Mouse (Mus musculus): ENCODE results near the gene Rps18. TPM values are rescaled to one million over a fixed set of nuclear protein-coding genes. Genes with fewer than 3 reads are reported as not detected.

Gene Rps18
- total RNA-seq, 2 experiments from 2014 or later = 325 to 332 TPM

- intact Hi-C loops (cut with DNase I) = no loop called here
- DNase-seq (ENCODE audit: low spot score in 2 of 2) = peak; percentile 95 to 96
These were observed 26.2 kb downstream of the Rps18 start, which contains the start of gene Rgl2 for GRCm38 (mm10) chr17:33929371-33930279. Rgl2 (plus strand) TSS chr17:33929543.

GRCm38 (mm10) chr17:33928251-33928947 is 27.4 kb downstream of the Rps18 start:
- intact Hi-C loops (cut with DNase I) = no loop called here
- no peak for DNase-seq (ENCODE audit: low spot score in 2 of 2)

GRCm38 (mm10) chr17:33926207-33926932 is 29.4 kb downstream of the Rps18 start:
- DNase-seq (ENCODE audit: low spot score in 2 of 2) = no peak
- intact Hi-C loops (cut with DNase I) = no loop called here

GRCm38 (mm10) chr17:33925406-33926116 is 30.2 kb downstream of the Rps18 start:
- no peak for DNase-seq (ENCODE audit: low spot score in 2 of 2)
- intact Hi-C loops (cut with DNase I) = no loop called here

GRCm38 (mm10) chr17:33924577-33925283 is 31.1 kb downstream of the Rps18 start:
- peak in 1 of 2 experiments; percentile 78 for DNase-seq (ENCODE audit: low spot score in 2 of 2)
- intact Hi-C loops (cut with DNase I) = no loop called here

- DNase-seq (ENCODE audit: low spot score in 2 of 2) = no peak
- intact Hi-C loops (cut with DNase I) = no loop called here
These were observed 34.4 kb downstream of the Rps18 start for GRCm38 (mm10) chr17:33921361-33921760.

GRCm38 (mm10) chr17:33920282-33921097 is 35.3 kb downstream of the Rps18 start:
- intact Hi-C loops (cut with DNase I) = no loop called here
- DNase-seq (ENCODE audit: low spot score in 2 of 2) = peak; percentile 80 to 83

- DNase-seq (ENCODE audit: low spot score in 2 of 2) = peak in 1 of 2 experiments; percentile 46
- intact Hi-C loops (cut with DNase I) = no loop called here
These were observed 36.2 kb downstream of the Rps18 start for GRCm38 (mm10) chr17:33919351-33920281.

- DNase-seq (ENCODE audit: low spot score in 2 of 2) = peak in 1 of 2 experiments; percentile 7
- intact Hi-C loops (cut with DNase I) = no loop called here
These were observed 37.3 kb downstream of the Rps18 start for GRCm38 (mm10) chr17:33918293-33919203.

GRCm38 (mm10) chr17:33917656-33918292 is 38.0 kb downstream of the Rps18 start:
- DNase-seq (ENCODE audit: low spot score in 2 of 2) = peak in 1 of 2 experiments; percentile 3
- intact Hi-C loops (cut with DNase I) = no loop called here

- peak in 1 of 2 experiments; percentile 6 for DNase-seq (ENCODE audit: low spot score in 2 of 2)
- intact Hi-C loops (cut with DNase I) = no loop called here
These were observed 38.8 kb downstream of the Rps18 start for GRCm38 (mm10) chr17:33916847-33917655.

GRCm38 (mm10) chr17:33916294-33916693 is 39.5 kb downstream of the Rps18 start:
- intact Hi-C loops (cut with DNase I) = no loop called here
- DNase-seq (ENCODE audit: low spot score in 2 of 2) = no peak

GRCm38 (mm10) chr17:33915671-33916250 is 40.0 kb downstream of the Rps18 start, which contains the start of the genes Tapbp and Zbtb22:
Tapbp (plus strand) TSS chr17:33915899.
Zbtb22 (plus strand) TSS chr17:33915904.
- intact Hi-C loops (cut with DNase I) = no loop called here
- DNase-seq (ENCODE audit: low spot score in 2 of 2) = peak; percentile 97 to 98

- peak in 1 of 2 experiments; percentile 8 for DNase-seq (ENCODE audit: low spot score in 2 of 2)
- intact Hi-C loops (cut with DNase I) = no loop called here
These were observed 40.8 kb downstream of the Rps18 start for GRCm38 (mm10) chr17:33914969-33915391.

Measured in left cerebral cortex, postnatal 14 days (tissue).